Mouse (Mus musculus) MEL (cell line): ENCODE measurements around the gene Wfdc3. TPM values are rescaled to one million over a fixed set of nuclear protein-coding genes. Genes with fewer than 3 reads are reported as not detected.

ENCODE experiments used
- DNase-seq: peaks from one replicate; pipeline ENCODE4 v3.0.0; 2011; ENCODE audit warnings: low read depth, low spot score
- H3K27ac ChIP-seq: 2 replicates; pipeline ENCODE4 v1.5.1; 2012; ENCODE audit warnings: low read depth, mild to moderate bottlenecking, control low read depth, low read length, moderate library complexity; ENCODE audit not compliant: control insufficient read depth
- H3K27me3 ChIP-seq, 2 experiments: fragments of 150-350 bp in 1 of 2; sonication (generic) in 1 of 2; 2 replicates each; pipeline ENCODE4 v1.6.1; 2012; ENCODE audit warnings: low read length in 2 of 2, mild to moderate bottlenecking in 2 of 2, improper control_type of control experiment in 1 of 2, moderate library complexity in 1 of 2; ENCODE audit not compliant: insufficient read depth in 2 of 2, control insufficient read depth in 1 of 2
- H3K36me3 ChIP-seq, 2 experiments: 2 replicates each; pipeline ENCODE4 v1.6.1; 2012 to 2014; ENCODE audit warnings: low read length in 2 of 2, improper control_type of control experiment in 1 of 2, inconsistent platforms in 1 of 2, mild to moderate bottlenecking in 1 of 2; ENCODE audit not compliant: insufficient read depth in 2 of 2, control insufficient read depth in 1 of 2
- H3K4me1 ChIP-seq, 2 experiments: fragments of 150-350 bp in 1 of 2; sonication (generic) in 1 of 2; 2 replicates each; pipeline ENCODE4 v1.6.1; 2012; ENCODE audit warnings: low read length in 2 of 2, improper control_type of control experiment in 1 of 2, mild to moderate bottlenecking in 1 of 2; ENCODE audit not compliant: insufficient read depth in 2 of 2, control insufficient read depth in 1 of 2
- H3K4me3 ChIP-seq, 2 experiments: fragments of 150-350 bp in 1 of 2; sonication (generic) in 1 of 2; 2 replicates each; pipeline ENCODE4 v1.5.1; 2012; ENCODE audit warnings: low read depth in 2 of 2, low read length in 2 of 2, mild to moderate bottlenecking in 2 of 2, moderate library complexity in 2 of 2, control low read depth in 1 of 2, improper control_type of control experiment in 1 of 2; ENCODE audit not compliant: control insufficient read depth in 1 of 2, insufficient read depth in 1 of 2
- H3K79me2 ChIP-seq: 2 replicates; pipeline ENCODE4 v1.6.1; 2012; ENCODE audit warnings: mild to moderate bottlenecking, low read length, moderate library complexity; ENCODE audit not compliant: control insufficient read depth, poor library complexity, insufficient read depth
- H3K9ac ChIP-seq: 2 replicates; pipeline ENCODE4 v1.6.1; 2012; ENCODE audit warnings: low read depth, mild to moderate bottlenecking, control low read depth, low read length, moderate library complexity; ENCODE audit not compliant: control insufficient read depth, poor library complexity, severe bottlenecking
- H3K9me3 ChIP-seq: fragments of 150-350 bp; sonication (generic); replicated peaks from 2 replicates; pipeline ENCODE4 v1.6.1; 2012; ENCODE audit warnings: mild to moderate bottlenecking, low read length, improper control_type of control experiment, moderate library complexity; ENCODE audit not compliant: insufficient read depth
- EP300 ChIP-seq, 2 experiments: IDR thresholded peaks; 2 replicates each; pipeline ENCODE4 v1.6.1; 2011; ENCODE audit warnings: improper control_type of control experiment in 2 of 2, low read length in 2 of 2, low read depth in 1 of 2, mild to moderate bottlenecking in 1 of 2
- ETS1 ChIP-seq: IDR thresholded peaks from 2 replicates; pipeline ENCODE4 v1.6.1; 2012; ENCODE audit warnings: low read depth, mild to moderate bottlenecking, inconsistent platforms, low read length, improper control_type of control experiment, moderate library complexity
- GABPA ChIP-seq: IDR thresholded peaks from 2 replicates; pipeline ENCODE4 v1.6.1; 2012; ENCODE audit warnings: low read depth, mild to moderate bottlenecking, inconsistent platforms, low read length, improper control_type of control experiment, moderate library complexity
- MAFK ChIP-seq: IDR thresholded peaks from 2 replicates; pipeline ENCODE4 v1.6.1; 2011; ENCODE audit warnings: low read depth, mild to moderate bottlenecking, low read length, improper control_type of control experiment, borderline replicate concordance
- MXI1 ChIP-seq: IDR thresholded peaks from 2 replicates; pipeline ENCODE4 v1.6.1; 2011; ENCODE audit warnings: mild to moderate bottlenecking, low read depth, low read length, improper control_type of control experiment
- MYB ChIP-seq: IDR thresholded peaks from 2 replicates; pipeline ENCODE4 v1.6.1; 2011; ENCODE audit warnings: mild to moderate bottlenecking, low read depth, low read length, improper control_type of control experiment
- MYC ChIP-seq: IDR thresholded peaks from 2 replicates; pipeline ENCODE4 v1.6.1; 2011; ENCODE audit warnings: low read depth, mild to moderate bottlenecking, low read length, improper control_type of control experiment, moderate library complexity
- POLR2AphosphoS2 ChIP-seq: IDR thresholded peaks from 2 replicates; pipeline ENCODE4 v1.6.1; 2011; ENCODE audit warnings: low read length, improper control_type of control experiment
- RCOR1 ChIP-seq: IDR thresholded peaks from 2 replicates; pipeline ENCODE4 v1.6.1; 2012; ENCODE audit warnings: low read depth, mild to moderate bottlenecking, inconsistent platforms, low read length, improper control_type of control experiment
- USF2 ChIP-seq, 2 experiments: IDR thresholded peaks; 2 replicates each; pipeline ENCODE4 v1.6.1; 2011 to 2012; ENCODE audit warnings: improper control_type of control experiment in 2 of 2, low read length in 2 of 2, borderline replicate concordance in 1 of 2, inconsistent platforms in 1 of 2, low read depth in 1 of 2, mild to moderate bottlenecking in 1 of 2; ENCODE audit not compliant: insufficient read depth in 1 of 2
- ZNF384 ChIP-seq: IDR thresholded peaks from 2 replicates; pipeline ENCODE4 v1.6.1; 2012; ENCODE audit warnings: low read depth, mild to moderate bottlenecking, inconsistent platforms, low read length, improper control_type of control experiment
- polyA plus RNA-seq, 2 experiments: library from polyadenylated mRNA; stranded (reverse) in 1 of 2; unstranded in 1 of 2; fragments of >175 nt in 1 of 2; fragments of >200 nt in 1 of 2; gene quantifications; 2 replicates each; pipeline versions ENCODE4 v1.2.1 to v1.2.4; 2012; ENCODE audit warnings: low replicate concordance in 2 of 2, low read depth in 1 of 2; ENCODE audit not compliant: insufficient read length in 2 of 2, insufficient read depth in 1 of 2, missing spikeins in 1 of 2
- total RNA-seq: library from RNA; depleted of rRNA; stranded (reverse); fragments of 300-350 nt; gene quantifications from 2 replicates; pipeline ENCODE4 v1.2.3, GENCODE M21; 2012

Gene Wfdc3
- total and polyA plus RNA-seq, 3 experiments = 0.31 to 0.40 TPM; not detected in 1

- H3K9me3 ChIP-seq = no peaks in the 10 kb centered on the region
- H3K4me1 ChIP-seq = no peaks in the 10 kb centered on the region
- H3K27ac ChIP-seq = no peak overlapping the region
- H3K36me3 ChIP-seq = no peaks in the 10 kb centered on the region
- H3K79me2 ChIP-seq = no peaks in the 10 kb centered on the region
- TF ChIP-seq EP300 (IDR thresholded peaks at IDR 0.05; ENCODE audit: low read depth in 1 of 2, low read length in 2 of 2) (no peak), ETS1 (no peak), MYB (no peak), POLR2AphosphoS2 (no peak), MAFK (no peak), MXI1 (no peak)
- H3K27me3 ChIP-seq = peaks cover 17 to 18% of the 10 kb centered on the region in 2 experiments
- no peak overlapping the region for H3K4me3 ChIP-seq
- DNase-seq = no peak
- H3K9ac ChIP-seq = no peak overlapping the region
Observed at GRCm38 (mm10) chr2:164701761-164702160, 44.0 kb downstream of the Wfdc3 start.

GRCm38 (mm10) chr2:164700959-164701358 is 44.8 kb downstream of the Wfdc3 start:
- H3K27me3 ChIP-seq = peaks cover 19 to 20% of the 10 kb centered on the region in 2 experiments

DNA sequence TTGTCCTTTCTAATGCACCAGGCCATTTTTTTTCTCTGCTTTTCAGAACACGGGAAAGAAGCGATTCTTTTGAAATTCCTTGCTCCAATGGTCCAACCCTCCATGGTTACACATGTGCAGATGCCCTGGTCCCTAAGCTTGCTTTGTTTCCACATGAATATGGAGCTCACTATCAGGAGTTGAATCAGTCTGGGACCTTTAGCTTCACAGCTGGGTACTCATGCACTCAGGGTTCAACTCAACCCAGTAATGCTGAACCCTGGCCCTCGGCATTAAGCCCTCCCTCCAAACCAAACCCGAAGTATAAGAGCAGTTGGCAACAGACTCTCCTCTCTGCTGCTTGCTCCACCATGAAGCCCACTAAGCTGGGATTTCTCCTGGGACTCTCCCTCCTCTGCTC is 47.5 kb downstream of the Wfdc3 start, which contains the start of gene Spint4:
Spint4 (plus strand) TSS at position 301 of the 400 bp plus-strand sequence.
- no peak within 1 kb of the TSS for H3K4me3 ChIP-seq
- no peaks in the 10 kb centered on the region for H3K36me3 ChIP-seq
- H3K4me1 ChIP-seq = no peaks in the 10 kb centered on the region
- H3K27me3 ChIP-seq = peaks cover 20 to 24% of the 10 kb centered on the region in 2 experiments
- H3K9ac ChIP-seq = no peak within 1 kb of the TSS
- no peaks in the 10 kb centered on the region for H3K9me3 ChIP-seq
- no peak for TF ChIP-seq ZNF384
- TF ChIP-seq GABPA = no peak
- no peak for TF ChIP-seq MYC
- no peak for TF ChIP-seq RCOR1
- no peak for TF ChIP-seq USF2 (IDR thresholded peaks at IDR 0.05; ENCODE audit: borderline replicate concordance in 1 of 2, insufficient read depth in 1 of 2, low read depth in 1 of 2, low read length in 2 of 2)
- no peak for DNase-seq
- no peaks in the 10 kb centered on the region for H3K79me2 ChIP-seq
- no peak within 1 kb of the TSS for H3K27ac ChIP-seq

More at GRCm38 (mm10) chr2:164700959-164701358, 44.8 kb downstream of the Wfdc3 start:
- Histone ChIP-seq H3K79me2 (no peaks in the 10 kb centered on the region), H3K9ac (no peak overlapping the region), H3K4me1 (no peaks in the 10 kb centered on the region), H3K36me3 (no peaks in the 10 kb centered on the region)
- no peak for TF ChIP-seq RCOR1
- TF ChIP-seq, all 39 proteins: peak for 0
- Histone ChIP-seq H3K9me3 (no peaks in the 10 kb centered on the region), H3K4me3 (no peak overlapping the region), H3K27ac (no peak overlapping the region)
- no peak for DNase-seq
